Mouse (Mus musculus) liver, adult 2 months (tissue): Measurements from ENCODE around the gene Daam2. TPM values are rescaled to one million over a fixed set of nuclear protein-coding genes. Genes with fewer than 3 reads are reported as not detected.

Experiments
- DNase-seq: peaks from one replicate; pipeline ENCODE4 v3.0.0-alpha.2; 2011; ENCODE audit warnings: low read depth, low spot score; ENCODE audit errors: extremely low read depth
- H3K27ac ChIP-seq: fragments of 200-500 bp; replicated peaks from 2 replicates; pipeline ENCODE4 v1.5.1; 2012; ENCODE audit warnings: low read depth, mild to moderate bottlenecking, control low read depth, inconsistent platforms, low read length; ENCODE audit not compliant: insufficient read depth
- H3K27me3 ChIP-seq: fragments of 200-500 bp; 2 replicates; pipeline ENCODE4 v1.6.1; 2012; ENCODE audit warnings: mild to moderate bottlenecking, moderate library complexity, low read length, inconsistent platforms; ENCODE audit not compliant: control insufficient read depth, insufficient read depth
- H3K36me3 ChIP-seq: fragments of 200-500 bp; 2 replicates; pipeline ENCODE4 v1.6.1; 2012; ENCODE audit warnings: low read length, inconsistent platforms; ENCODE audit not compliant: control insufficient read depth, insufficient read depth
- H3K4me1 ChIP-seq: fragments of 200-500 bp; 2 replicates; pipeline ENCODE4 v1.6.1; 2011; ENCODE audit warnings: low read length; ENCODE audit not compliant: control insufficient read depth, insufficient read depth
- H3K4me3 ChIP-seq: fragments of 200-500 bp; 2 replicates; pipeline ENCODE4 v1.5.1; 2011; ENCODE audit warnings: low read depth, mild to moderate bottlenecking, control low read depth, low read length, moderate library complexity; ENCODE audit not compliant: insufficient read depth
- H3K79me2 ChIP-seq: fragments of 200-500 bp; 2 replicates; pipeline ENCODE4 v1.6.1; 2012; ENCODE audit warnings: inconsistent platforms, mild to moderate bottlenecking, low read length, moderate library complexity; ENCODE audit not compliant: control insufficient read depth, insufficient read depth
- H3K9ac ChIP-seq: fragments of 200-500 bp; 2 replicates; pipeline ENCODE4 v1.6.1; 2012; ENCODE audit warnings: low read depth, mild to moderate bottlenecking, control low read depth, inconsistent platforms, low read length
- CTCF ChIP-seq: fragments of 200-500 bp; IDR thresholded peaks from 2 replicates; pipeline ENCODE4 v1.5.1; 2011; ENCODE audit warnings: low read depth, low read length, control low read depth
- POLR2A ChIP-seq: fragments of 200-500 bp; IDR thresholded peaks from 2 replicates; pipeline ENCODE4 v1.6.1; 2011; ENCODE audit warnings: low read length, control low read depth; ENCODE audit not compliant: insufficient read depth; ENCODE audit errors: extremely low read depth
- WGBS: fragments of 180-500 bp; shearing (Covaris S2); methylation state at CpG from one replicate; pipeline ENCODE4 v1.1.7; 2018; 5-methylcytosine and 5-hydroxymethylcytosine counted together
- polyA plus RNA-seq: library from polyadenylated mRNA; depleted of rRNA; stranded (reverse); fragments of >200 nt; gene quantifications from 2 replicates; pipeline ENCODE4 v1.2.3, GENCODE M21; 2012; rRNA removed
- total RNA-seq: library from RNA; depleted of rRNA; stranded (reverse); fragments of >200 nt; gene quantifications from 2 replicates; pipeline ENCODE4 v1.2.3, GENCODE M21; 2014; rRNA removed

The Daam2 gene
- 1.0 and 1.4 TPM in 2 replicates for total RNA-seq
- 0.92 and 1.0 TPM in 2 replicates for polyA plus RNA-seq

DNA sequence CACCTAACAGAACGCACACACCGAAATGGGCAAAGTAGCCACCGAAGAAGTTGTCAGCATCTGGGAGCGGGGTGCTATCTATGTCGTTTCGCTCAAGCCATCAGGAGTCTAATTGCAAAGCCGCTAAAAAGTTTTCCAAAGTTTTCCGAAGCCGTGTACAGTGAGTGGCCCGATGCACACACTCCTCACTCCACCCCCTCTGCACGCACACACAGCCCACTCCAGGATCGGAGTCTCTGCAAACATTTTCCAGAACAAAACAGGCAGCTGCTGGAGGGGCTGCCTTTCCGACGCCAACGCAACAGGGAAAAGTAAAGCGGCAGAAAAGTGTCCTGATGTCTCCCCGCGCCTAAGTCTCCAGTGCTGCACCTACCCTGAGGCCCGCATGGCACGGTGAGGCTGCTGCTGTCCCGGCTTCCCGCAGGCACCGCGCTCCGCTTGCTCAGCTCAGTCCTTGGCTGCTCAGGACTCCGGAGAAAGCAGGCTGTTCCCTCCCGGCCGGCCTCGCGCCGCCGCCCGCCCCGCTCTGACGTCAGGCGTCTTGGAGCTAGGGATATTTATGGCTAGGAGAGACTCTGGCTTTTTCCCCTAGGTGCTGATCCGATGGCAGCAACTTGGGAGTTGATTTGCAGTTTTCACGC is at the start of gene Daam2:
Daam2 (minus strand) TSS at position 514 of the 641 bp plus-strand sequence.
- H3K9ac ChIP-seq = peak within 1 kb of the TSS; percentile 37; the same call in 1 of the 2 replicates
- WGBS = 4% methylated on average over 38 of the region's 38 CpGs
- H3K27ac ChIP-seq = no peak within 1 kb of the TSS
- H3K4me1 ChIP-seq = no peaks in the 10 kb centered on the region
- no peak for DNase-seq
- no peaks in the 10 kb centered on the region; the same call in 1 of the 2 replicates for H3K27me3 ChIP-seq
- no peaks in the 10 kb centered on the region for H3K79me2 ChIP-seq
- peak within 1 kb of the TSS; percentile 62 for H3K4me3 ChIP-seq
- no peaks in the 10 kb centered on the region for H3K36me3 ChIP-seq
- TF ChIP-seq POLR2A (no peak), CTCF (no peak)

DNA sequence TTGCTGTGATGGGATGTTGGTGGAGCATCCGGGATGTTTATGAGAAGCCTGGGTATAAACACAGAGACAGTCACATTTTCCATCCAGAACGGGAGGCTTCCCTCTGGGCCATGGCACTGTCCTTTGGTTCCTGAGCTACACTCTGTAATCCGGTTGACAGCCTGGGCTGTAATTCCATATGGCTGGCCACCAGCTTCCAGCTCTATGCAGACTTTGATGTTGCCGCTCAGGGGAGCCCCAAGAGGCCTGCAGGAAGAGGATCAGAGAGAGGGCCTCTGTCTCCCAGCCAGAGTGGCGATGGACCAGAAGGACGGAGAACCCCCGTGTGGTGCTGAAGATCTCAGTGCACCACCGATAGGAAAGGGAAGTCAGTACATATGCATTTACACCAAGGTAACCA is 46.2 kb upstream of the Daam2 start:
- Histone ChIP-seq H3K27me3 (peaks cover 3% of the 10 kb centered on the region; the same call in 1 of the 2 replicates), H3K4me3 (no peak overlapping the region), H3K79me2 (no peaks in the 10 kb centered on the region), H3K36me3 (no peaks in the 10 kb centered on the region), H3K9ac (no peak overlapping the region), H3K4me1 (0 out of 2 replicates have a peak, but pooled peaks cover 2% of the 10 kb centered on the region), H3K27ac (no peak overlapping the region)
- no peak for TF ChIP-seq POLR2A
- 67% methylated on average over 8 of the region's 8 CpGs for WGBS
- DNase-seq = no peak

DNA sequence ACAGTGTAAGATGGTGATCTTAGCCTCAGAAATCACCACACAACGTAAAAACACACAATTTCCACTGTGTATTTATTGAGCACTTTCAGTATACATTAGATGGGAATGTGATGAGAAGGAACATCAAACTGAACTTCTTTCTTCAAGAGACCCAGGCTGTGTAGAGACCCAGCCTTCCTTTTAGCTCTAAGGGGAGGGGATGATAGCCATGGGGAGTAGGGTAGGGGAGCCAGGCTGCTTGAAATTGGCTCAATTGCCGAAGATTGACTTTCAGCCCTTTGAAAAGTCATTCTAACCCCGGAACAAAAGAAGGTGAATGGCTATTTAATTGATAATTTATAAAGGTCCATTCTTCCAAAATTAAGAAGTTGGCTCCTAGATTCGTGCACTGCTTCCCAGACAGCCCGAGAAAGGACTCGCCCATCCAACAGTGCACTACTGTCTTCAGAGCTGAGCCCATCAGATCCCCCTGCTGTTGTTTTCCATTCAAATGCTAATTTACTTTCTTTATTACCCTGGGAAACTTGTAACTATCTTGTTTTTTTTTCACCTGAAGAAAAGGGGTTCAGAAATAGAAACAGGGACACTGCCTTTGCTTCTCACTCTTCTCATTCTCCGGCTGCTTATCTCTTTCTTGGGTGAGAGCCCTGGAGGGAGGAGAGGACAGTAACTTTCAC is 43.3 kb upstream of the Daam2 start:
- no peaks in the 10 kb centered on the region for H3K36me3 ChIP-seq
- no peak overlapping the region for H3K9ac ChIP-seq
- H3K79me2 ChIP-seq = no peaks in the 10 kb centered on the region
- 71% methylated on average over 7 of the region's 7 CpGs for WGBS
- DNase-seq = no peak
- no peak overlapping the region for H3K27ac ChIP-seq
- H3K4me1 ChIP-seq = no peaks in the 10 kb centered on the region
- H3K27me3 ChIP-seq = no peaks in the 10 kb centered on the region
- TF ChIP-seq CTCF (no peak), POLR2A (no peak)
- no peak overlapping the region for H3K4me3 ChIP-seq

DNA sequence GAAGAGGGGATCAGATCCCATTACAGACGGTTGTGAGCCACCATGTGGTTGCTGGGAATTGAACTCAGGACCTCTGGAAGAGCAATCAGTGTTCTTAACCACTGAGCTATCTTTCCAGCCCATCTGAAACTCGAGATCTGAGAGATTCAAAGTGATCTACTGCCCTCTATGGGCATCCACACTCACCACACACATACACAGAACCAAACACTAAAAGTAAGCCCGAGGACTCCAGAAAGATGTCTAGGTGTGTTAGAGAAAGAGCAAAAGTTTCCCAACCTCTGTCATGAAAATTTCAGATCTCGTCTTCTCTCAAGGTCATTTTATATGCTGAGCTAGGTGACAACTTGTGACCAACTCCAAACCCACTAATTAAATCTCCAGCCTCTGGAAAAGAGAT is 41.3 kb upstream of the Daam2 start:
- DNase-seq = no peak
- 71% methylated on average over 4 of the region's 4 CpGs for WGBS

DNA sequence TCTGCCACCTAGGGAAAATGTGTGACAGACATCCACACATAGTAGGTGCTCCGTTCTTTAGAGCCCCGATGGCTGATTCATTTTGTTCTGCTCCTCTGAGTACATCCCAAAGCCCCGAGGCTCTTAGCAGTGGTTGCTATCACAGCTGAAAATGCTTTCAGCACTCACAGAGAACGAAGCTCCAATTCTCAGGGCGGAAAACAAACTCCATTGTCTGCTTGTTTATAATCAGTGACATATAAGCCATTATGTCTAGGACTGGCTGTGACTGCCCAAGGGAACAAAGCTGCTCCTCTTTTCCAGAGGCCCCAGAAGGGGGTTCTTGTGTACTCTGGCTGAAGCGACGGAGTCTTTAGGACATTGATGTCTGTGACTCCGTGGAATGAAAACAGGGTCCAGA is 25.9 kb upstream of the Daam2 start:
- Histone ChIP-seq H3K9ac (no peak overlapping the region), H3K27me3 (no peaks in the 10 kb centered on the region), H3K27ac (no peak overlapping the region), H3K36me3 (no peaks in the 10 kb centered on the region), H3K4me3 (no peak overlapping the region), H3K4me1 (no peaks in the 10 kb centered on the region), H3K79me2 (no peaks in the 10 kb centered on the region)
- DNase-seq = no peak
- WGBS = 35% methylated on average over 8 of the region's 8 CpGs
- no peak for TF ChIP-seq POLR2A
- TF ChIP-seq CTCF = no peak

More for the DNA sequence above, 41.3 kb upstream of the Daam2 start:
- H3K4me3 ChIP-seq = no peak overlapping the region
- H3K9ac ChIP-seq = no peak overlapping the region
- H3K79me2 ChIP-seq = no peaks in the 10 kb centered on the region
- H3K4me1 ChIP-seq = no peaks in the 10 kb centered on the region
- TF ChIP-seq CTCF = no peak
- TF ChIP-seq POLR2A = no peak
- no peaks in the 10 kb centered on the region for H3K36me3 ChIP-seq
- no peak overlapping the region for H3K27ac ChIP-seq
- H3K27me3 ChIP-seq = no peaks in the 10 kb centered on the region

DNA sequence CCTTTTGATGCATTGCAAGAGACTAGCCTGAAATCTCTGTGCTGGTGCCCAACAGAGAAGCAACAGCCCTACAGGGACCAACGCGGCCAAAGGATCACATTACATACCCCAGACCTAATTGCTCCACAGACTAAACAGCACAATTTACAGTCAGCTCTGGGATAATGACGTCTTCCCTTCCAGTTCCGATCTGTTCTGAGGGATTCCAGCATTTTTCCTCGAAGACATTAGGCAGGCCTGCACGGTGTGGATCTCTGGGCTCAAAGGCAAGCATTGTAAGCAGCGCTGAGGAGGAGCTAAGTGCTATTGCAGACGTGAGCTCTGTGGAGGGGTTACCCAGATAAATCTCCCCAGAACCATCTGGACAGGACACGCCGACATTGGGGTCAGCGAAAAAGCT is 18.3 kb upstream of the Daam2 start:
- no peaks in the 10 kb centered on the region for H3K36me3 ChIP-seq
- no peak overlapping the region for H3K4me3 ChIP-seq
- no peaks in the 10 kb centered on the region for H3K4me1 ChIP-seq
- DNase-seq = no peak
- WGBS = 68% methylated on average over 11 of the region's 11 CpGs
- H3K9ac ChIP-seq = no peak overlapping the region
- no peaks in the 10 kb centered on the region for H3K27me3 ChIP-seq
- no peak overlapping the region for H3K27ac ChIP-seq
- TF ChIP-seq CTCF = no peak
- no peak for TF ChIP-seq POLR2A
- no peaks in the 10 kb centered on the region for H3K79me2 ChIP-seq
